8 mouse cellular contexts compared by ENCODE assay signal in the genomic region with DNA sequence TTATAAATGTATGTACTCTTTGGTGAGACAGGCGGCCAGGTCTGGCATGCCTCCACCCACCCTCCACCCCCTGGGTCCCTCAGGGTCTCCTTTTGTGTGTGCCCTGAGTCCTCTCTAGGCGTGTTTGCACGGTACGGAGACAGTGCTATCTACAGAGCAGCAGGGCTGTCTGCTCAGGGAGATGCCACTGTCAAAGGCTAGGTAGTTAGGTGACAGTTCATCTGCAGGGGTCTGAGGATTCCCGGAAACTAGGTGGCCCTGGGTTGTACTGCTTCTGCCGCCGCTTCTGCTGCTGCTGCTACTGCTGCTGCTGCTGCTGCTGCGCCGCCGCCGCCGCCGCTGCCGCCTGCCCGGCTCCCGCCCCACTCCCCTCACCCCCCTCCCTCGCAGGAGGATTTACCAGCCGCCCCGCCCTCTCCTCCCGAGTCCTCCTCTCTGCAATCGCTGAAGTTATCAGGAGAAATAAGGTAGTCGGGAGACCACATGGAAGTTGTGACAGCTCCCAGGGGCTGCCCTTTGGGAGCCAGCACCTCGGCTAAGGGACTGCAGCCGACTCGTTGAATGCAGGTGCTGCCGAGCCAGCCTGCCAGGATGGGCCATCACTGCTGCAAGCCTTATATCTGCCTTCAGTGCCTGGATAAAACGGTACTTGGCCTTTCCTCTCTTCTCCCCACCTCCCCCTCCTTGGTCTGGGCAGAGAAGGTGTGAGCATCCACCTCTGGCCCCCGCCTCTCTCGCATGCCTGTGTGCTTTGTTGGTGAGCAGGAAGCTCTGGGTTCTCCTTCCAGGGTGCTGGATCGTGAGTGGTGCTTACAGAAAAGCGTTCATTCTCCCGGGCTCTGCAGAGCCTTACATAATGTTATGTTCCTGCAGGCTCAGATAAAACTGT.
A peak's percentile ranks its signal among the peaks of the same experiment; 100 is the strongest.
DNase-seq lines count a peak whose midpoint lies in the region; ATAC-seq and TF ChIP-seq lines count a peak whose summit lies in the region.

No protein-coding gene starts in this region.

- ATAC-seq in heart, embryonic 14.5 days (ENCODE audit: insufficient number of reproducible peaks, insufficient read depth, low FRiP score, low read depth) = peak; percentile 65
- peak; percentile 73 for ATAC-seq in lung, embryonic 14.5 days (ENCODE audit: insufficient read depth)

- 1% methylated on average over 32 of the region's 32 CpGs for WGBS in heart, embryonic 14.5 days
- WGBS in lung, embryonic 14.5 days = under 1% methylated on average over 32 of the region's 32 CpGs

- peaks cover 3% of the 10 kb centered on the region for H3K9me3 ChIP-seq in heart, embryonic 14.5 days (ENCODE audit: control insufficient read depth, low read length)
- no peaks in the 10 kb centered on the region for H3K9me3 ChIP-seq in lung, embryonic 14.5 days (ENCODE audit: low read depth, low read length)

- peak; percentile 5 to 26 for DNase-seq in lung, adult 18-20 months
- DNase-seq in lung, postnatal 25 days (ENCODE audit: low spot score) = no peak
- peak; percentile 17 for DNase-seq in embryo, embryonic 11.5 days (ENCODE audit: low read depth, low spot score)
- peak; percentile 32 to 45 for DNase-seq in layer of hippocampus, postnatal 10 days (ENCODE audit: low spot score in 2 of 2)
- peak; percentile 38 for DNase-seq in lung, embryonic 14.5 days
- peak; percentile 73 to 75 for DNase-seq in right cerebral cortex, adult 2 months (ENCODE audit: low spot score in 2 of 2)
- no peak for DNase-seq in gastrocnemius, adult 18-20 months (ENCODE audit: low spot score)

- H3K36me3 ChIP-seq in heart, embryonic 14.5 days (ENCODE audit: control insufficient read depth, insufficient read depth, low read length) = no peaks in the 10 kb centered on the region
- H3K36me3 ChIP-seq in lung, embryonic 14.5 days (ENCODE audit: insufficient read depth) = no peaks in the 10 kb centered on the region

- TF ChIP-seq CTCF in lung, embryonic 14.5 days (IDR thresholded peaks at IDR 0.05; ENCODE audit: low read depth) = no peak

- H3K27ac ChIP-seq in heart, embryonic 14.5 days (replicated peaks in 1 of 2; ENCODE audit: control insufficient read depth in 1 of 2, insufficient read depth in 1 of 2, low read depth in 2 of 2, low read length in 2 of 2) = peak overlapping the region; percentile 94 to 96
- H3K27ac ChIP-seq in lung, embryonic 14.5 days (ENCODE audit: low read depth) = no peak overlapping the region

- no peaks in the 10 kb centered on the region for H3K27me3 ChIP-seq in heart, embryonic 14.5 days (ENCODE audit: control insufficient read depth, insufficient read depth, low read length)
- peaks cover 17% of the 10 kb centered on the region for H3K27me3 ChIP-seq in lung, embryonic 14.5 days (ENCODE audit: insufficient read depth, low read length)

- peak overlapping the region; percentile 75 for H3K4me2 ChIP-seq in heart, embryonic 14.5 days (ENCODE audit: low read length)
- peak overlapping the region; percentile 80 for H3K4me2 ChIP-seq in lung, embryonic 14.5 days

- peak overlapping the region; percentile 80 for H3K9ac ChIP-seq in heart, embryonic 14.5 days (ENCODE audit: low read length)
- H3K9ac ChIP-seq in lung, embryonic 14.5 days = peak overlapping the region; percentile 54

- H3K4me1 ChIP-seq in heart, embryonic 14.5 days (ENCODE audit: control insufficient read depth in 2 of 2, insufficient read depth in 2 of 2, low read length in 2 of 2) = peaks cover 3 to 20% of the 10 kb centered on the region in 2 experiments; a peak in 3 of 4 replicates
- no peaks in the 10 kb centered on the region for H3K4me1 ChIP-seq in lung, embryonic 14.5 days (ENCODE audit: insufficient read depth)

- H3K4me3 ChIP-seq in heart, embryonic 14.5 days (ENCODE audit: control insufficient read depth in 1 of 2, insufficient read depth in 1 of 2, low read depth in 1 of 2, low read length in 2 of 2) = peak overlapping the region; percentile 53 to 67
- peak overlapping the region; percentile 49 for H3K4me3 ChIP-seq in lung, embryonic 14.5 days (ENCODE audit: low read depth, low read length)

Comparison
In these comparisons a context has a peak if more than half of its experiments do, and no peak if none do; other contexts are left out.
1. DNase-seq: peak in lung, adult 18-20 months (2 of 2), embryo, embryonic 11.5 days (single experiment), layer of hippocampus, postnatal 10 days (2 of 2), lung, embryonic 14.5 days (single experiment) and right cerebral cortex, adult 2 months (2 of 2); none in lung, postnatal 25 days (single experiment) and gastrocnemius, adult 18-20 months (single experiment).